Mouse (Mus musculus) adrenal gland, postnatal 25 days (tissue): ENCODE results near the gene Med6. TPM values are rescaled to one million over a fixed set of nuclear protein-coding genes. Genes with fewer than 3 reads are reported as not detected.
"Not testable (repeated sequence)": the region's sequence is repeated elsewhere in the genome, so short reads cannot be mapped to it uniquely, and the experiment has no call there.

ENCODE experiments used
- DNase-seq: peaks from one replicate; pipeline ENCODE4 v3.0.0; 2021; ENCODE audit warnings: mixed read lengths
- total RNA-seq: library from RNA; stranded (reverse); gene quantifications from 2 replicates; pipeline ENCODE4 v1.2.3, GENCODE M21; 2021

The Med6 gene
- total RNA-seq, 1 experiment from 2014 or later = 26.3 TPM

DNA sequence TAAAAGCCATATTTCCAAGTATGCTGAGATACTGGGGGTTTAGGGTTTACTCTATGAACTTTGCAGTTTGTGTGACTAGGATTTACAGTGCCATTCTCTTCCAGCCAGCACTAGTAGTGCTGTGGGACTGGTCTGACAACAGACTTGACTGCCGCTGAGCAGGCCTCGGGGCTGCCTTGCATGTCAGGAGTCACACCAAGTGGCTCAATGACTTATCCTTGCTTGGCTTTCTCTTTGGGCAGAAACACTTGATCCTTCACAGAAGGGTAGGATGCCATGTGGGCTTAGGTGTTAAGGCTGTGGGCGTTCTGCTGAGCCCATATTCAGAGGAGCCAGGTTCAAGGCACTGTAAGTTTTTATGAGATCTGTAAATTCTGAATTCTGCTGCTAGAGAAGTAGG is 45.5 kb downstream of the Med6 start:
- DNase-seq = no peak

DNA sequence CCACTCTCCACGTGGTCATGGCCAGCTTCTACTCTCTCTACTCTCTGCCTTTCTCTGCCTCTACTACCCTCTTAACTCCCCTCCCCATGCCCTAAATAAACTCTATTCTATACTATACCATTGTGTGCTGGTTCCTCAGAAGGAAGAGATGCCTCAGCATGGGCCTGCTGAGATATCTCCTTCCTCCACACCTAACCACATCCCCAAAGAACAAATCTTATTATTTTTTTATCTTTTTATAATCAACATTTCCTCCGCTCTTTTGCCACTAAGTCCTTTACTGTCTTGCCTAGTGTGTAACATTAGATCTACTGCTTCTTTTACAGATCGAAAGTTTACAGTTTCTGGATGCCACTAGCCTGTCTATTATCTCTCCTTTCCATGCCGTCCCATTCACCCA is 47.6 kb downstream of the Med6 start:
- DNase-seq = no peak

GRCm38 (mm10) chr12:81533029-81533419 is 61.8 kb downstream of the Med6 start:
- no peak for DNase-seq

GRCm38 (mm10) chr12:81532316-81533028 is 62.3 kb downstream of the Med6 start, which contains the start of the genes Gm20498 and Synj2bp:
Gene Gm20498, minus strand, starts transcription at chr12:81532905.
Gene Synj2bp, minus strand, starts transcription at chr12:81532911.
- peak; percentile 82 for DNase-seq

DNA sequence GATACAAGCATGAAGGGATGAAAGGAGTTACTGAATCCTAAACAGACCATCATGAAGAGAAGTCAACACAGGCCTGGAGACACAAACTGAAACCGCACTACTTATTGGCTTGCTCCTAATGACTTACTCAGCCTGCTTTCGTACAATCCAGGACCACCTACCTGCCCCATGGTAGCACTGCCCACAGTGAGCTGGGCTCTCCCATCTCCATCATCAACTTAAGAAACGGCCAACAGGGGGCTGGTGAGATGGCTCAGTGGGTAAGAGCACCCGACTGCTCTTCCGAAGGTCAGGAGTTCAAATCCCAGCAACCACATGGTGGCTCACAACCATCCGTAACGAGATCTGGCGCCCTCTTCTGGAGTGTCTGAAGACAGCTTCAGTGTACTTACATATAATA is 64.2 kb downstream of the Med6 start:
- not testable (repeated sequence) for DNase-seq

Other genes with a start within 250 kb of the Med6 start
- gene Gm4787, start 215.5 kb downstream of the Med6 start, total RNA-seq = 1.2 and 3.0 TPM in 2 replicates
- 3.2 and 3.3 TPM in 2 replicates for gene Adam4, start 173.1 kb downstream of the Med6 start, total RNA-seq
- gene Cox16, start 109.9 kb downstream of the Med6 start, total RNA-seq = 85.0 and 99.5 TPM in 2 replicates
- 23.9 and 34.0 TPM in 2 replicates for gene Gm20498, start 62.1 kb downstream of the Med6 start, total RNA-seq
- gene Synj2bp, start 62.1 kb downstream of the Med6 start, total RNA-seq = 30.9 and 33.9 TPM in 2 replicates
- gene Adam21, start 26.5 kb downstream of the Med6 start, total RNA-seq = 0.21 TPM in 1 of 2 replicates, not detected in the other
- gene Ttc9, start 36.2 kb upstream of the Med6 start, total RNA-seq = 3.1 and 4.3 TPM in 2 replicates
- gene Map3k9, start 186.2 kb upstream of the Med6 start, total RNA-seq = 2.2 and 2.6 TPM in 2 replicates